Mouse (Mus musculus) liver, postnatal 0 days (tissue): Measurements from ENCODE around the gene Trpm8. TPM values are rescaled to one million over a fixed set of nuclear protein-coding genes. Genes with fewer than 3 reads are reported as not detected.

Source experiments
- ATAC-seq: fragments of 200-750 bp; cut with Nextera tagmentation; 2 replicates; pipeline ENCODE4 v1.8.0; 2017; ENCODE audit warnings: mild to moderate bottlenecking, moderate library complexity
- DNase-seq: peaks from one replicate; pipeline ENCODE4 v3.0.0-alpha.2; 2016
- H3K27ac ChIP-seq: fragments of 300-500 bp; sonication (generic); 2 replicates; pipeline ENCODE4 v1.5.1; 2014; ENCODE audit warnings: antibody characterized with exemption, moderate library complexity, mild to moderate bottlenecking, low read depth
- H3K27me3 ChIP-seq: fragments of 300-500 bp; sonication (generic); 2 replicates; pipeline ENCODE4 v1.6.1; 2014; ENCODE audit warnings: low read length, control low read depth, mixed read lengths; ENCODE audit not compliant: insufficient read depth
- H3K36me3 ChIP-seq: fragments of 300-500 bp; sonication (generic); replicated peaks from 2 replicates; pipeline ENCODE4 v1.6.1; 2014; ENCODE audit warnings: mild to moderate bottlenecking, control low read depth, low read length, moderate library complexity, mixed read lengths; ENCODE audit not compliant: insufficient read depth
- H3K4me1 ChIP-seq: fragments of 300-500 bp; sonication (generic); 2 replicates; pipeline ENCODE4 v1.6.1; 2014; ENCODE audit warnings: antibody characterized with exemption, mild to moderate bottlenecking, control low read depth; ENCODE audit not compliant: insufficient read depth
- H3K4me2 ChIP-seq: fragments of 300-500 bp; sonication (generic); 2 replicates; pipeline ENCODE4 v1.6.1; 2014; ENCODE audit warnings: low read depth, mild to moderate bottlenecking, low read length, moderate library complexity, mixed read lengths
- H3K4me3 ChIP-seq: fragments of 300-500 bp; sonication (generic); 2 replicates; pipeline ENCODE4 v1.5.1; 2014; ENCODE audit warnings: low read depth, low read length
- H3K9ac ChIP-seq: fragments of 300-500 bp; sonication (generic); replicated peaks from 2 replicates; pipeline ENCODE4 v1.6.1; 2014; ENCODE audit warnings: mild to moderate bottlenecking, moderate library complexity
- H3K9me3 ChIP-seq: fragments of 300-500 bp; sonication (generic); 2 replicates; pipeline ENCODE4 v1.6.1; 2016; ENCODE audit warnings: mild to moderate bottlenecking, control low read depth, low read length, mixed read lengths
- CTCF ChIP-seq: sonication (generic); IDR thresholded peaks from 2 replicates; pipeline ENCODE4 v1.5.1; 2016; ENCODE audit warnings: antibody characterized with exemption, low read depth
- EP300 ChIP-seq: IDR thresholded peaks from 2 replicates; pipeline ENCODE4 v1.6.1; 2016; ENCODE audit warnings: antibody characterized with exemption, low read depth, mild to moderate bottlenecking
- WGBS: fragments of 180-500 bp; shearing (Covaris S2); extraction: QIAGEN DNeasy Blood & Tissue Kit; methylation state at CpG from one replicate; pipeline ENCODE4 v1.1.7; 2014; ENCODE audit not compliant: insufficient replicate concordance; 5-methylcytosine and 5-hydroxymethylcytosine counted together
- polyA plus RNA-seq: library from polyadenylated mRNA; unstranded; fragments of >200 nt; fragmentation: Nextera tagmentation; extraction: Ambion mirVana; gene quantifications from 2 replicates; pipeline ENCODE4 v1.2.1, GENCODE M21; 2015

Trpm8 gene
- polyA plus RNA-seq, 1 experiment from 2014 or later, result not detected

GRCm38 (mm10) chr1:88261706-88262105 lies 15.8 kb upstream of the Trpm8 start:
- peaks cover 54% of the 10 kb centered on the region for H3K4me1 ChIP-seq
- no peak overlapping the region for H3K9ac ChIP-seq
- 82% methylated on average over 7 of the region's 7 CpGs for WGBS
- H3K9me3 ChIP-seq, result no peaks in the 10 kb centered on the region
- ATAC-seq (no peak), DNase-seq (no peak)
- no peak overlapping the region for H3K27ac ChIP-seq
- H3K4me3 ChIP-seq, result no peak overlapping the region
- no peak overlapping the region for H3K4me2 ChIP-seq
- no peak for TF ChIP-seq EP300
- TF ChIP-seq CTCF, result no peak
- H3K27me3 ChIP-seq, result no peaks in the 10 kb centered on the region
- H3K36me3 ChIP-seq, result peaks cover 57% of the 10 kb centered on the region

GRCm38 (mm10) chr1:88262255-88262654 lies 15.2 kb upstream of the Trpm8 start:
- H3K4me1 ChIP-seq, result peaks cover 48% of the 10 kb centered on the region
- peak; percentile 84 for DNase-seq
- H3K4me3 ChIP-seq, result no peak overlapping the region
- no peaks in the 10 kb centered on the region for H3K9me3 ChIP-seq
- H3K9ac ChIP-seq, result no peak overlapping the region
- WGBS, result 76% methylated on average over 4 of the region's 4 CpGs
- TF ChIP-seq CTCF (no peak), EP300 (no peak)
- H3K36me3 ChIP-seq, result peaks cover 62% of the 10 kb centered on the region
- ATAC-seq, result no peak
- H3K27me3 ChIP-seq, result no peaks in the 10 kb centered on the region
- H3K4me2 ChIP-seq, result no peak overlapping the region
- no peak overlapping the region for H3K27ac ChIP-seq

GRCm38 (mm10) chr1:88262961-88263360 lies 14.5 kb upstream of the Trpm8 start:
- no peak overlapping the region for H3K27ac ChIP-seq
- no peaks in the 10 kb centered on the region for H3K9me3 ChIP-seq
- DNase-seq, result no peak
- no peak overlapping the region for H3K9ac ChIP-seq
- 64% methylated on average over 6 of the region's 6 CpGs for WGBS
- no peak overlapping the region for H3K4me2 ChIP-seq
- H3K36me3 ChIP-seq, result peaks cover 69% of the 10 kb centered on the region
- TF ChIP-seq EP300 (no peak), CTCF (no peak)
- no peaks in the 10 kb centered on the region for H3K27me3 ChIP-seq
- peaks cover 47% of the 10 kb centered on the region for H3K4me1 ChIP-seq
- no peak for ATAC-seq
- H3K4me3 ChIP-seq, result no peak overlapping the region

GRCm38 (mm10) chr1:88263778-88264177 lies 13.7 kb upstream of the Trpm8 start:
- Histone ChIP-seq H3K27ac (no peak overlapping the region), H3K4me3 (no peak overlapping the region), H3K4me1 (peaks cover 45% of the 10 kb centered on the region), H3K4me2 (no peak overlapping the region), H3K36me3 (peaks cover 77% of the 10 kb centered on the region), H3K9ac (no peak overlapping the region), H3K27me3 (no peaks in the 10 kb centered on the region), H3K9me3 (no peaks in the 10 kb centered on the region)
- TF ChIP-seq EP300 (no peak), CTCF (no peak)
- DNase-seq, result no peak
- WGBS, result 83% methylated on average over 5 of the region's 5 CpGs
- ATAC-seq, result no peak

GRCm38 (mm10) chr1:88264237-88264868 lies 13.1 kb upstream of the Trpm8 start:
- DNase-seq (no peak), ATAC-seq (no peak)
- Histone ChIP-seq H3K9ac (no peak overlapping the region), H3K4me2 (no peak overlapping the region), H3K4me1 (peaks cover 39% of the 10 kb centered on the region), H3K27ac (no peak overlapping the region), H3K9me3 (no peaks in the 10 kb centered on the region), H3K36me3 (peaks cover 83% of the 10 kb centered on the region), H3K27me3 (no peaks in the 10 kb centered on the region), H3K4me3 (no peak overlapping the region)
- 82% methylated on average over 7 of the region's 7 CpGs for WGBS
- TF ChIP-seq EP300, result no peak
- TF ChIP-seq CTCF, result no peak

- H3K9ac ChIP-seq, result no peak overlapping the region
- H3K27ac ChIP-seq, result no peak overlapping the region
- DNase-seq (no peak), ATAC-seq (no peak)
- H3K4me1 ChIP-seq, result peaks cover 39% of the 10 kb centered on the region
- no peaks in the 10 kb centered on the region for H3K9me3 ChIP-seq
- no peaks in the 10 kb centered on the region for H3K27me3 ChIP-seq
- WGBS, result 72% methylated on average over 4 of the region's 4 CpGs
- peaks cover 88% of the 10 kb centered on the region for H3K36me3 ChIP-seq
- no peak overlapping the region for H3K4me2 ChIP-seq
- H3K4me3 ChIP-seq, result no peak overlapping the region
- no peak for TF ChIP-seq CTCF
- TF ChIP-seq EP300, result no peak
Measured at GRCm38 (mm10) chr1:88264869-88265240, 12.6 kb upstream of the Trpm8 start.

GRCm38 (mm10) chr1:88266123-88266522 lies 11.3 kb upstream of the Trpm8 start:
- H3K4me3 ChIP-seq, result no peak overlapping the region
- peaks cover 90% of the 10 kb centered on the region for H3K36me3 ChIP-seq
- no peak for ATAC-seq
- no peak overlapping the region for H3K4me2 ChIP-seq
- WGBS, result 87% methylated on average over 13 of the region's 13 CpGs
- H3K9ac ChIP-seq, result no peak overlapping the region
- H3K27me3 ChIP-seq, result no peaks in the 10 kb centered on the region
- H3K9me3 ChIP-seq, result no peaks in the 10 kb centered on the region
- no peak overlapping the region for H3K27ac ChIP-seq
- no peak for TF ChIP-seq CTCF
- no peak for DNase-seq
- peaks cover 29% of the 10 kb centered on the region for H3K4me1 ChIP-seq
